8 mouse cellular contexts compared by ENCODE assay signal in the genomic region with DNA sequence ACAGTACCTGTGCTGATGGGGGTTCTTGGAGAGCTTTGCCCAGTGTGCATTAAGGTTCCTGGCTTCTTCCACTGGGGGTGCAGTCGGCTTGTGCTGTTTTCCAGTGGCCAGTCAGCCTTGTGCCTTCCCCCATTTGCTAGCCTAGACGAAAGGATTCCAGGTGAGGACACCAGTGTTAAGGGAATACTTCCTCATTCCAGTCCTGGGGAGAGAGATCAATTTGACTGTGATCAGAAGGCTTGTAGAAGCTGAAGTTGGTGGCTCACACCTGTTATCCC. TPM values are rescaled to one million over a fixed set of nuclear protein-coding genes. Genes with fewer than 3 reads are reported as not detected.
DNase-seq lines count a peak whose midpoint lies in the region; ATAC-seq and TF ChIP-seq lines count a peak whose summit lies in the region.

No protein-coding gene starts in this region.

- TF ChIP-seq CTCF in MEL (IDR thresholded peaks at IDR 0.05 in 2 of 3, conservative IDR thresholded peaks at IDR 0.05 in 1 of 3; ENCODE audit: control insufficient read depth in 1 of 3, insufficient read depth in 1 of 3, low read depth in 2 of 3, low read length in 3 of 3, poor library complexity in 1 of 3, severe bottlenecking in 1 of 3), result no peak
- TF ChIP-seq CTCF in liver, postnatal 0 days (IDR thresholded peaks at IDR 0.05; ENCODE audit: low read depth), result no peak

- H3K27me3 ChIP-seq in heart, embryonic 11.5 days (ENCODE audit: control insufficient read depth, insufficient read depth, low read length), result no peaks in the 10 kb centered on the region
- H3K27me3 ChIP-seq in MEL (ENCODE audit: control insufficient read depth in 1 of 2, insufficient read depth in 2 of 2, low read length in 2 of 2), result no peaks in the 10 kb centered on the region
- no peaks in the 10 kb centered on the region for H3K27me3 ChIP-seq in heart, embryonic 16.5 days (ENCODE audit: control insufficient read depth, insufficient read depth, low read length)
- H3K27me3 ChIP-seq in liver, postnatal 0 days (ENCODE audit: insufficient read depth, low read length), result no peaks in the 10 kb centered on the region

- H3K27ac ChIP-seq in heart, embryonic 11.5 days (ENCODE audit: low read depth, low read length), result no peak overlapping the region
- H3K27ac ChIP-seq in MEL (ENCODE audit: control insufficient read depth, low read depth, low read length), result peak overlapping the region; percentile 6; the same call in 1 of the 2 replicates
- no peak overlapping the region for H3K27ac ChIP-seq in heart, embryonic 16.5 days (ENCODE audit: low read length)
- 0 out of 2 replicates have a peak overlapping the region, but pooled peaks have one; percentile 84 for H3K27ac ChIP-seq in liver, postnatal 0 days (ENCODE audit: low read depth)

- no peak overlapping the region for H3K4me2 ChIP-seq in heart, embryonic 11.5 days
- H3K4me2 ChIP-seq in heart, embryonic 16.5 days (ENCODE audit: low read depth, low read length), result peak overlapping the region; percentile 90; the same call in 1 of the 2 replicates
- peak overlapping the region; percentile 94 for H3K4me2 ChIP-seq in liver, postnatal 0 days (ENCODE audit: low read depth, low read length)

- no peak for TF ChIP-seq RAD21 in MEL (IDR thresholded peaks at IDR 0.05; ENCODE audit: low read depth, low read length)

- H3K36me3 ChIP-seq in heart, embryonic 11.5 days (ENCODE audit: control insufficient read depth, insufficient read depth, low read length), result no peaks in the 10 kb centered on the region
- H3K36me3 ChIP-seq in MEL (ENCODE audit: control insufficient read depth in 1 of 2, insufficient read depth in 2 of 2, low read length in 2 of 2), result peaks cover 3 to 45% of the 10 kb centered on the region in 2 experiments; a peak in 3 of 4 replicates
- H3K36me3 ChIP-seq in heart, embryonic 16.5 days (ENCODE audit: control insufficient read depth, insufficient read depth), result no peaks in the 10 kb centered on the region
- H3K36me3 ChIP-seq in liver, postnatal 0 days (replicated peaks; ENCODE audit: insufficient read depth, low read length), result no peaks in the 10 kb centered on the region

- 0 out of 2 replicates have a peak overlapping the region, but pooled peaks have one; percentile 96 for H3K4me3 ChIP-seq in heart, embryonic 11.5 days (ENCODE audit: low read depth, low read length)
- peak overlapping the region; percentile 2 to 96; a peak in 1 of 4 replicates for H3K4me3 ChIP-seq in MEL (ENCODE audit: control insufficient read depth in 1 of 2, insufficient read depth in 1 of 2, low read depth in 2 of 2, low read length in 2 of 2)
- no peak overlapping the region for H3K4me3 ChIP-seq in heart, embryonic 16.5 days (ENCODE audit: low read length)
- peak overlapping the region; percentile 72; the same call in 1 of the 2 replicates for H3K4me3 ChIP-seq in liver, postnatal 0 days (ENCODE audit: low read depth, low read length)

- peaks cover 10% of the 10 kb centered on the region for H3K4me1 ChIP-seq in heart, embryonic 11.5 days (ENCODE audit: control insufficient read depth, insufficient read depth, low read length)
- peaks cover 26 to 37% of the 10 kb centered on the region in 2 experiments for H3K4me1 ChIP-seq in MEL (ENCODE audit: control insufficient read depth in 1 of 2, insufficient read depth in 2 of 2, low read length in 2 of 2)
- peaks cover 15% of the 10 kb centered on the region for H3K4me1 ChIP-seq in heart, embryonic 16.5 days (ENCODE audit: control insufficient read depth, insufficient read depth, low read length)
- peaks cover 27% of the 10 kb centered on the region for H3K4me1 ChIP-seq in liver, postnatal 0 days (ENCODE audit: insufficient read depth)

- DNase-seq in heart, postnatal 4 days, result no peak
- DNase-seq in MEL (ENCODE audit: low read depth, low spot score), result no peak
- no peak for DNase-seq in liver, postnatal 0 days
- DNase-seq in ovary, adult 18-20 months (ENCODE audit: low spot score), result no peak
- DNase-seq in right cerebral cortex, postnatal 4 days, result no peak
- DNase-seq in right cerebral cortex, postnatal 25 days, result no peak

- no peak overlapping the region for H3K9ac ChIP-seq in heart, embryonic 11.5 days (ENCODE audit: low read depth, low read length)
- peak overlapping the region; percentile 3; the same call in 1 of the 2 replicates for H3K9ac ChIP-seq in MEL (ENCODE audit: control insufficient read depth, low read depth, low read length, poor library complexity, severe bottlenecking)
- no peak overlapping the region for H3K9ac ChIP-seq in heart, embryonic 16.5 days (ENCODE audit: low read length)
- H3K9ac ChIP-seq in liver, postnatal 0 days (replicated peaks), result no peak overlapping the region

- TF ChIP-seq POLR2A in MEL (IDR thresholded peaks at IDR 0.05; ENCODE audit: control insufficient read depth in 1 of 2, insufficient read depth in 1 of 2, low read depth in 1 of 2, low read length in 2 of 2, poor library complexity in 1 of 2), result no peak

- TF ChIP-seq EP300 in MEL (IDR thresholded peaks at IDR 0.05; ENCODE audit: low read depth in 1 of 2, low read length in 2 of 2), result no peak; a peak in 1 of 4 replicates
- TF ChIP-seq EP300 in liver, postnatal 0 days (IDR thresholded peaks at IDR 0.05; ENCODE audit: low read depth), result no peak

- WGBS in heart, embryonic 11.5 days (ENCODE audit: insufficient replicate concordance), result 79% methylated on average over 2 of the region's 2 CpGs
- WGBS in heart, embryonic 16.5 days, result 70% methylated on average over 2 of the region's 2 CpGs
- WGBS in liver, postnatal 0 days (ENCODE audit: insufficient replicate concordance), result 52% methylated on average over 2 of the region's 2 CpGs

- H3K9me3 ChIP-seq in heart, embryonic 11.5 days (replicated peaks; ENCODE audit: control insufficient read depth, low read length), result no peaks in the 10 kb centered on the region
- H3K9me3 ChIP-seq in MEL (replicated peaks; ENCODE audit: insufficient read depth, low read length), result no peaks in the 10 kb centered on the region
- no peaks in the 10 kb centered on the region for H3K9me3 ChIP-seq in heart, embryonic 16.5 days (replicated peaks; ENCODE audit: control insufficient read depth, low read length)
- no peaks in the 10 kb centered on the region for H3K9me3 ChIP-seq in liver, postnatal 0 days (ENCODE audit: low read length)

- ATAC-seq in heart, embryonic 11.5 days (replicated peaks; ENCODE audit: insufficient number of reproducible peaks, low FRiP score, low TSS enrichment), result no peak
- ATAC-seq in heart, embryonic 16.5 days (replicated peaks; ENCODE audit: extremely low read depth, insufficient read depth, low FRiP score), result no peak
- no peak for ATAC-seq in liver, postnatal 0 days

- H3K79me2 ChIP-seq in MEL (ENCODE audit: control insufficient read depth, insufficient read depth, low read length, poor library complexity), result peaks cover 72% of the 10 kb centered on the region

TF ChIP-seq in MEL, 35 proteins besides CTCF, POLR2A, EP300 and RAD21:
- TF ChIP-seq USF2 (IDR thresholded peaks at IDR 0.05; ENCODE audit: borderline replicate concordance in 1 of 2, insufficient read depth in 1 of 2, low read depth in 1 of 2, low read length in 2 of 2), result no peak
- TF ChIP-seq ZMIZ1 (IDR thresholded peaks at IDR 0.05; ENCODE audit: low read depth, low read length), result no peak
- no peak for TF ChIP-seq TBP (IDR thresholded peaks at IDR 0.05; ENCODE audit: low read depth, low read length)
- TF ChIP-seq MEF2A (IDR thresholded peaks at IDR 0.05; ENCODE audit: extremely low read depth, insufficient replicate concordance, low read depth, low read length, poor library complexity, severe bottlenecking), result no peak
- TF ChIP-seq MAZ (IDR thresholded peaks at IDR 0.05; ENCODE audit: low read depth, low read length), result 0 out of 2 replicates have a peak, but pooled peaks have one; percentile 14
- no peak for TF ChIP-seq NRF1 (IDR thresholded peaks at IDR 0.05; ENCODE audit: insufficient read depth, low read depth, low read length, poor library complexity, severe bottlenecking)
- 0 out of 2 replicates have a peak, but pooled peaks have one; percentile 5 for TF ChIP-seq SMC3 (IDR thresholded peaks at IDR 0.05; ENCODE audit: low read depth, low read length)
- no peak for TF ChIP-seq NELFE (IDR thresholded peaks at IDR 0.05; ENCODE audit: low read depth, low read length)

RNA-seq across cellular contexts. Expression of gene Spred2, which starts 2.6 kb away (rescaled TPM):
- polyA plus RNA-seq in heart, embryonic 11.5 days (2014; fragmentation: Nextera tagmentation; extraction: Ambion mirVana), result 4.4 and 4.7 TPM in 2 replicates
- total RNA-seq in heart, postnatal 4 days (2021), result 10 to 100 TPM; 27.9 to 28.2 TPM
- 7.8 and 10.8 TPM in 2 replicates for total RNA-seq in MEL (2012; rRNA removed)
- polyA plus RNA-seq in MEL (2012; ENCODE audit: insufficient read depth in 1 of 2, insufficient read length in 2 of 2, low read depth in 1 of 2, low replicate concordance in 2 of 2, missing spikeins in 1 of 2), result 10 to 100 TPM; 25.9 to 76.0 TPM
- polyA plus RNA-seq in heart, embryonic 16.5 days (2015; fragmentation: Nextera tagmentation; extraction: Ambion mirVana), result 4.1 and 4.5 TPM in 2 replicates
- polyA plus RNA-seq in liver, postnatal 0 days (2015; fragmentation: Nextera tagmentation; extraction: Ambion mirVana), result 1.3 and 1.4 TPM in 2 replicates

Comparison
In these comparisons a context has a peak if more than half of its experiments do, and no peak if none do; other contexts are left out.
1. H3K27ac ChIP-seq: peak in MEL (single experiment) and liver, postnatal 0 days (single experiment); none in heart, embryonic 11.5 days (single experiment) and heart, embryonic 16.5 days (single experiment).